Mouse (Mus musculus) forebrain, postnatal 0 days (tissue): ENCODE data around the gene Crispld2. TPM values are rescaled to one million over a fixed set of nuclear protein-coding genes. Genes with fewer than 3 reads are reported as not detected.

Experiments
- ATAC-seq: fragments of 200-750 bp; cut with Nextera tagmentation; 2 replicates; pipeline ENCODE4 v1.8.0; 2017; ENCODE audit warnings: mild to moderate bottlenecking, moderate library complexity
- DNase-seq: peaks from one replicate; pipeline ENCODE4 v3.0.0-alpha.2; 2015
- H3K27ac ChIP-seq: fragments of 300-500 bp; sonication (generic); 2 replicates; pipeline ENCODE4 v1.5.1; 2014; ENCODE audit warnings: low read depth, mild to moderate bottlenecking, antibody characterized with exemption, low read length, moderate library complexity, mixed read lengths
- H3K27me3 ChIP-seq: fragments of 300-500 bp; sonication (generic); 2 replicates; pipeline ENCODE4 v1.6.1; 2014; ENCODE audit warnings: mild to moderate bottlenecking, low read length, mixed read lengths; ENCODE audit not compliant: insufficient read depth
- H3K36me3 ChIP-seq: fragments of 300-500 bp; sonication (generic); 2 replicates; pipeline ENCODE4 v1.6.1; 2014; ENCODE audit warnings: mild to moderate bottlenecking, moderate library complexity; ENCODE audit not compliant: insufficient read depth
- H3K4me1 ChIP-seq: fragments of 300-500 bp; sonication (generic); 2 replicates; pipeline ENCODE4 v1.6.1; 2014; ENCODE audit warnings: antibody characterized with exemption; ENCODE audit not compliant: insufficient read depth
- H3K4me2 ChIP-seq: fragments of 300-500 bp; sonication (generic); 2 replicates; pipeline ENCODE4 v1.6.1; 2014; ENCODE audit warnings: low read depth, mild to moderate bottlenecking, moderate library complexity
- H3K4me3 ChIP-seq: fragments of 300-500 bp; sonication (generic); 2 replicates; pipeline ENCODE4 v1.5.1; 2014; ENCODE audit warnings: low read depth, low read length, mixed read lengths
- H3K9ac ChIP-seq: fragments of 300-500 bp; sonication (generic); 2 replicates; pipeline ENCODE4 v1.6.1; 2014; ENCODE audit warnings: mild to moderate bottlenecking
- H3K9me3 ChIP-seq: fragments of 300-500 bp; sonication (generic); 2 replicates; pipeline ENCODE4 v1.6.1; 2016; ENCODE audit warnings: low read length
- CTCF ChIP-seq: sonication (generic); IDR thresholded peaks from 2 replicates; pipeline ENCODE4 v1.5.1; 2016; ENCODE audit warnings: antibody characterized with exemption, control low read depth, low read depth
- WGBS: fragments of 180-500 bp; shearing (Covaris S2); extraction: QIAGEN DNeasy Blood & Tissue Kit; methylation state at CpG from one replicate; pipeline ENCODE4 v1.1.7; 2014; 5-methylcytosine and 5-hydroxymethylcytosine counted together
- polyA plus RNA-seq: library from polyadenylated mRNA; unstranded; fragments of >200 nt; fragmentation: Nextera tagmentation; extraction: Ambion mirVana; gene quantifications from 2 replicates; pipeline ENCODE4 v1.2.1, GENCODE M21; 2015
- total RNA-seq: library from RNA; depleted of rRNA; stranded (reverse); fragments of >200 nt; gene quantifications from 2 replicates; pipeline ENCODE4 v1.2.3, GENCODE M21; 2014

Gene Crispld2
- total and polyA plus RNA-seq, 2 experiments from 2014 or later, result 2.5 to 11.0 TPM

- Histone ChIP-seq H3K4me1 (no peaks in the 10 kb centered on the region), H3K9me3 (no peaks in the 10 kb centered on the region), H3K4me2 (no peak overlapping the region), H3K9ac (no peak overlapping the region), H3K36me3 (no peaks in the 10 kb centered on the region), H3K27ac (no peak overlapping the region), H3K27me3 (peaks cover 15% of the 10 kb centered on the region), H3K4me3 (no peak overlapping the region)
- ATAC-seq (no peak), DNase-seq (no peak)
- WGBS, result 80% methylated on average over 6 of the region's 6 CpGs
- no peak for TF ChIP-seq CTCF
Measured at GRCm38 (mm10) chr8:119994556-119994955, 2.3 kb downstream of the Crispld2 start.

- H3K9ac ChIP-seq, result no peak overlapping the region
- ATAC-seq (no peak), DNase-seq (no peak)
- H3K27ac ChIP-seq, result no peak overlapping the region
- H3K4me3 ChIP-seq, result no peak overlapping the region
- WGBS, result 86% methylated on average over 4 of the region's 4 CpGs
- H3K4me2 ChIP-seq, result no peak overlapping the region
- no peak for TF ChIP-seq CTCF
- peaks cover 10% of the 10 kb centered on the region for H3K27me3 ChIP-seq
- H3K9me3 ChIP-seq, result no peaks in the 10 kb centered on the region
- no peaks in the 10 kb centered on the region for H3K4me1 ChIP-seq
- no peaks in the 10 kb centered on the region for H3K36me3 ChIP-seq
Measured at GRCm38 (mm10) chr8:119997266-119997665, 5.0 kb downstream of the Crispld2 start.

DNA sequence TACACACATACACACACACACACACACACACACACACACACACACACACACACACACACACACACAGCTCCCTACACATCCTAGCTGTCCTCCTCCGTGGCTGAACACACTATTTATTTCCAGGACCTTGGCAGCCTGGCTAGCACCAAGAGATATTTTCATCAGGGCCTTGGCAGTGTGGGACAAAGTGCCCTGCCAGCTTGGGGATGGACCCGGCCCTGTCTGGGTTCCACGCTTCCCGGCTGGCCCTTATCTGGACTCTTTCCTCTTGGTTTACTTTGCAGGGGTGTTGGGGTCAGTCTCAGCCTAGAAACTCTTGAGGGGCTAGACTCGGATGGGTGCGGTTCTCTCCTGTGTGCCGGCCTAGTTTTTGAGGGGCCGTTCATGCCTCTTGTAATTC lies 8.2 kb downstream of the Crispld2 start:
- no peak for ATAC-seq
- no peak for DNase-seq
- H3K27ac ChIP-seq, result no peak overlapping the region
- H3K27me3 ChIP-seq, result no peaks in the 10 kb centered on the region
- no peaks in the 10 kb centered on the region for H3K9me3 ChIP-seq
- H3K9ac ChIP-seq, result no peak overlapping the region
- no peak overlapping the region for H3K4me3 ChIP-seq
- TF ChIP-seq CTCF, result no peak
- no peaks in the 10 kb centered on the region for H3K4me1 ChIP-seq
- no peak overlapping the region for H3K4me2 ChIP-seq
- H3K36me3 ChIP-seq, result no peaks in the 10 kb centered on the region
- WGBS, result 74% methylated on average over 8 of the region's 8 CpGs

DNA sequence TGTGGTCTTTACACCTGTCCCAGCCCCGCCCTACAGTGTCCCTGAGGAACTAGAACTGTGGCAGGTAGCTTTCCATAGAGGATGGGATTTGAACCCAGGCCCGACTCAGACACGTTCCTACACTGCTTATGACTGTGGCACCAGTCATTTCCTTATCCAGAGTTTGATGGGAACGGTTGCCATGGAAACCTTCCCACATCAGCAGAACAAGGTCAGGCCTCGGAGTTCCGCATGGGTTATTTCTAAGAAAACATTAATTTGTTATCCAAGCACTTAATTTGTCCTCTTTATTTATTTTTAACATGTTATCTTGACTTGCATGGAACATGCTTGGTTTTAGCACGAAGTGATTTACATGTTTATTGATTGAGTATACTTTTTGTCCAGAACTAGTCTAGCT lies 9.5 kb downstream of the Crispld2 start:
- no peak overlapping the region for H3K27ac ChIP-seq

GRCm38 (mm10) chr8:120002348-120002747 lies 10.1 kb downstream of the Crispld2 start:
- Histone ChIP-seq H3K9me3 (no peaks in the 10 kb centered on the region), H3K36me3 (no peaks in the 10 kb centered on the region), H3K4me1 (no peaks in the 10 kb centered on the region), H3K4me2 (no peak overlapping the region), H3K27ac (no peak overlapping the region), H3K4me3 (no peak overlapping the region), H3K27me3 (no peaks in the 10 kb centered on the region), H3K9ac (no peak overlapping the region)
- 60% methylated on average over 9 of the region's 9 CpGs for WGBS
- DNase-seq (no peak), ATAC-seq (no peak)
- no peak for TF ChIP-seq CTCF

More for the DNA sequence above, 9.5 kb downstream of the Crispld2 start:
- Histone ChIP-seq H3K36me3 (no peaks in the 10 kb centered on the region), H3K27me3 (no peaks in the 10 kb centered on the region), H3K9me3 (no peaks in the 10 kb centered on the region), H3K4me3 (no peak overlapping the region), H3K4me2 (no peak overlapping the region), H3K4me1 (no peaks in the 10 kb centered on the region), H3K9ac (no peak overlapping the region)
- no peak for TF ChIP-seq CTCF
- DNase-seq, result no peak
- no peak for ATAC-seq
- 55% methylated on average over 7 of the region's 7 CpGs for WGBS

- no peak overlapping the region for H3K4me2 ChIP-seq
- no peaks in the 10 kb centered on the region for H3K36me3 ChIP-seq
- H3K9me3 ChIP-seq, result no peaks in the 10 kb centered on the region
- H3K27me3 ChIP-seq, result no peaks in the 10 kb centered on the region
- no peak for TF ChIP-seq CTCF
- no peak for ATAC-seq
- no peaks in the 10 kb centered on the region for H3K4me1 ChIP-seq
- 57% methylated on average over 14 of the region's 14 CpGs for WGBS
- no peak overlapping the region for H3K4me3 ChIP-seq
- H3K27ac ChIP-seq, result no peak overlapping the region
- no peak for DNase-seq
- no peak overlapping the region for H3K9ac ChIP-seq
Measured at GRCm38 (mm10) chr8:120004154-120004702, 12.0 kb downstream of the Crispld2 start.

DNA sequence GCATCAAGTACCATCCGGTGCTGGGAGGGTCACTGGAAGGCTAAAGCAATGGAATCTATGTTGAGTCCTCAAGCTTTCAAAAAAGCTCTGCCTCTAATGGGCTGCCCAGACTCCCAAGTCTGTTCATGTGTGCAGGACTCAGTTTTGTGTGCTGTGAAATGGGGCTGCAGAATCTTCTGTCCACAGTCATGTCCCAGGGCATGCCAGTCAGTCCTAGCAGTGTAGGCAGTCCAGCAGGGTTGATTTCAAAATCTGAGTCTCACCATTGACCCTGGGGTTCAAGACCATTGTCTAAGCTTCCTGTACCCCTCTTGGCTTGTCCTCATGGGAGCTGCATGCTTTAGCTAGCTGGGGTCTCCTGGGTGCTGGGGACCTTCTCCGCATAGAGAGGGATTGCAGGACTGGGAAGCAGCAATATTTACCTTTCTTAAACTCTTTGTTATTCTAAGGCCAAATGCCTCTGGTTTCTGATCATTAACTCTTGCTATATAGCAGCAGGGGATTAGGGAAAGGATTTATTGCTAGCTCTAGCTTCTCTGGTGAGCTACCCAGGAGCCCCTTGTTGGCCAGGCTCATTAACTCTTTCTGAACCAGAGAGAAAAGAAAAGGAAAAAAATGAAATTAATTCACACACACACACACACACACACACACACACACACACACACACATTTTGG lies 12.6 kb downstream of the Crispld2 start:
- no peaks in the 10 kb centered on the region for H3K9me3 ChIP-seq
- no peak for TF ChIP-seq CTCF
- no peak overlapping the region for H3K27ac ChIP-seq
- WGBS, result 59% methylated on average over 2 of the region's 2 CpGs
- H3K27me3 ChIP-seq, result no peaks in the 10 kb centered on the region
- no peak overlapping the region for H3K9ac ChIP-seq
- no peaks in the 10 kb centered on the region for H3K36me3 ChIP-seq
- DNase-seq (no peak), ATAC-seq (no peak)
- no peaks in the 10 kb centered on the region for H3K4me1 ChIP-seq
- H3K4me3 ChIP-seq, result no peak overlapping the region
- no peak overlapping the region for H3K4me2 ChIP-seq
